Mouse (Mus musculus) telencephalon, adult 2 months (tissue): ENCODE results near the gene Ercc1.

ENCODE experiments used
- DNase-seq: peaks from one replicate; pipeline ENCODE4 v3.0.0-alpha.2; 2011; ENCODE audit warnings: low read depth, low spot score

The Ercc1 gene

DNA sequence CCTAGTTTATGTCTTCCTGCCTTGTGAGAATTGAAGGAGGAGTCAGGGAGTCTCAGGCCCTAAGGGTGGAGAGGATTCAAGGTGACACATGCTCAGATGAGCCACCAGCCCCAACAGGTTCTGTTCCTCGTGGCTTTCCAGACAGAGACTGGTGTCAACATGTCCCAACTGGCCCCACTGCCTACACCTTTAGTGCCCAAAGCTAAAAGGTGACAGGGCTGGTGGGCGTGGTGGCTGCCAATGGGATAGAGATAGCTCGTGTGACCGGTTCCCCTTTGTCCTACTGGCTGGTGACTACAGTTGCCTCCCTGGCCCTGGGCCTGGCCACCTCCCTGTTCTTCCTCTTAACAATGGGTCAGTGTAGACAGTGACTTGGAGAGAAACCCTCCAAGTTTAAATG lies 20.8 kb downstream of the Ercc1 start:
- no peak for DNase-seq

- no peak for DNase-seq
Measured at GRCm38 (mm10) chr7:19368380-19368779, 23.8 kb downstream of the Ercc1 start.

DNA sequence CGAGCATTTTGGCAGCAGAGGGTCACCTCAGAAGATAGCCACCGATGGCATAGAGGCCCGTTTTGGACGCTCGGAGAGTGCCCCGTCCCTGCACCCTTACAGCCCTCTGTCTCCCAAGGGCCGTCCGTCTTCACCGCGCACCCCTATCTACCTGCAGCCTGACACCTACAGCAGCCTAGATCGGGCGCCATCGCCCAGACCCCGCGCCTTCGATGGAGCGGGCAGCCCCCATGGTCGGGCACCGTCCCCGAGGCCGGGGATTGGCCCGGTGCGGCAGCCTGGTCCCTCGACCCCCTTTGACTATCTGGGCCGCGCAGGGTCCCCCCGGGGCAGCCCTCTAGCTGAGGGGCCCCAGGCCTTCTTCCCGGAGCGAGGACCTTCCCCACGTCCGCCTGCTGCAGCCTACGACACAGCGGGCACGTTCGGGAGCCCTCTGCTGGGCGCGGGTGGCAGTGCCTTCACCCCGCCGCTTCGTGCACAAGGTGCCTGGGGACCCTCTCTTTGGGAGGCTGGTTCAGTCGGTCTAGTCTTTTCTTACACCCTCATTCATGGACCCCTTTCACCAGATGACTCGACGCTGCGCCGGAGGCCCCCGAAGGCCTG lies 25.3 kb downstream of the Ercc1 start:
- no peak for DNase-seq

- no peak for DNase-seq
Measured at GRCm38 (mm10) chr7:19373367-19373766, 28.8 kb downstream of the Ercc1 start.

DNA sequence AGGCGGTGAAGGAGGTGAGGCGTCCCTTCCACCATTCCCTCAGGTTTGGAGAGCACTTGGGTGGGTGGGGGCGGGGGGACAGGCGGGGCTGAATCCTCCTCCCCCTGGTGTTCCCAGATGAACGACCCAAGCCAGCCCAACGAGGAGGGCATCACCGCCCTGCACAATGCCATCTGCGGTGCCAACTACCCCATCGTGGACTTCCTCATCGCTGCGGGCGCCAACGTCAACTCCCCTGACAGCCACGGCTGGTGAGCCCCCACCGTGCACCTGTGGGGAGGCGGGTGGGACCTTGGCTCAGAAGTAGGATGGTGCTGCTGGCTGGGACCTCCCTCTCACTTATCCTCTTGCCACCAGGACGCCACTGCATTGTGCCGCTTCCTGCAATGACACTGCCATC lies 30.8 kb downstream of the Ercc1 start:
- DNase-seq = no peak

- no peak for DNase-seq
Measured at GRCm38 (mm10) chr7:19376019-19376418, 31.4 kb downstream of the Ercc1 start.

- no peak for DNase-seq
Measured at GRCm38 (mm10) chr7:19378049-19378448, 33.5 kb downstream of the Ercc1 start.

GRCm38 (mm10) chr7:19381377-19382165 lies 37.0 kb downstream of the Ercc1 start, which contains the start of gene Ercc2:
Gene Ercc2, plus strand, starts transcription at chr7:19382010.
- peak; percentile 98 for DNase-seq

GRCm38 (mm10) chr7:19382166-19382541 lies 37.6 kb downstream of the Ercc1 start:
- DNase-seq = no peak

- no peak for DNase-seq
Measured at GRCm38 (mm10) chr7:19383708-19384107, 39.1 kb downstream of the Ercc1 start.

DNA sequence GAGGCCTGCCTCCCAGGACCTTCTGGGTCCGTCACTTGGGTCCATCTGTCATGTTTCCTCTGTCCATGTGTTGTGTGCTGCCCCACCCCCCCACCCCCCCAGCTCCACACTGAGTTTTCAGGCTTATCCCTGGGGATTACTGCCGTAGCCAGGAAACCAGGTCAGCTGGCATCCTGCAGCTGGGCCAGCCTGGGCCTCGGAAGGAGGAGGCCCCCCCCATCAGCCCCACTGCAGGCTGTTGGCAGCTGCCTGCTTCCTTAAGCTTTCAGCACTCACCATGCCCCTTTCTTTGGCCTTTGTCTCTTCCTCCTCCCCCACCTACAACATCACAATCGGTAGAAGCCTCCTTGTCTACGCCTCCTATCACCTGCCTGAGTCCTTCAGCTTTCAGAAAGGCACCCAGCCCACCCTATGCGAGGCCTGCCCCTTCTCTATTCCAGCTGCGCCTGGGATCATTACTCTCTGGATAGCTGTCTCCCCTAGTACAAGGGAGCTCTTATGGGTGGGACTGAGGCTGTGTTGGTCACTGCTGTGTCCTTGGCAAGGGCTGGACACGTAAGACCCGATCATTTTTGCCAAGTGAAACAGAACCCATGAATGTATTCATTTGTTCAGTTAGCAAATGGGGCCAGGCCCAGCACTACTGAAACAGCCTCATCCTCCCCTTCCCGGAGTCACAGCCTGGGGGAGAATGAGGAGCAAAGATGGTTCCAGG lies 44.3 kb downstream of the Ercc1 start:
- DNase-seq = no peak

- DNase-seq = no peak
Measured at GRCm38 (mm10) chr7:19394484-19394883, 49.9 kb downstream of the Ercc1 start.

GRCm38 (mm10) chr7:19399496-19400280 lies 55.1 kb downstream of the Ercc1 start:
- DNase-seq = no peak

GRCm38 (mm10) chr7:19400946-19401345 lies 56.4 kb downstream of the Ercc1 start:
- DNase-seq = no peak

- no peak for DNase-seq
Measured at GRCm38 (mm10) chr7:19402535-19403112, 58.0 kb downstream of the Ercc1 start.

DNA sequence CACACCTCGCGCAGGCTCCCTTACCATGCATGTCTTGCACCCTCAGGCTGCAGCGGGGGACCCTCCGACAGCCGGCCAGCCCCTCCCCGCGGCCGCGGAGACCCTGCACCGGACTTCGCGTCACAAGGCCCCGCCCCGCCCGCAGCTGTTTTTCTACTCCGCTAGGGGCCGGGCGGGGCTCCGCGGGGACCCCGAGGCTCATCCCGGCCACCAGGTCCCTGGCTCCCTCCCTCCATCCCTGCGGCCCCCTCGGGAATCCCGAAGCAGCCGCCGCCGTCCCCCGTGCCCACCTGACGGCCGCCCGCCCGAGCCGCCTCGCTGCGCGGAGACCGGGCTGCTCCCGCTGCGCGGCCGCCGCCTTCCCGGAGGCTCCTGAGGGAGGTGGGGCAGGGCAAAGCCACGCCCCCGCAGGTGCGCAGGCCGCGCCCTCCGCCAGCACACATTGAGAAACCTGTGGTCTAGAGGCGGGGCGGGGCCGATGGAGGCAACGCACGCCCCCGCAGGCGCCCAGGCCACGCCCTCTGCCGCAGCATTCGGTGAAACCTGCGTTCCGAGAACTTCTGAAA lies 59.2 kb downstream of the Ercc1 start, which contains the start of gene Klc3:
Gene Klc3, minus strand, starts transcription at position 374 of the 566 bp plus-strand sequence.
- DNase-seq = no peak

GRCm38 (mm10) chr7:19404476-19404875 lies 59.9 kb downstream of the Ercc1 start, which contains the start of gene Ckm:
Gene Ckm, plus strand, starts transcription at chr7:19404776.
- DNase-seq = no peak

- DNase-seq = no peak
Measured at GRCm38 (mm10) chr7:19405417-19405816, 60.8 kb downstream of the Ercc1 start.
